Mouse (Mus musculus) layer of hippocampus, adult 6 months (tissue): ENCODE results near the gene Defb47. TPM values are rescaled to one million over a fixed set of nuclear protein-coding genes. Genes with fewer than 3 reads are reported as not detected.

Source experiments
- long read RNA-seq, 2 experiments: library from polyadenylated mRNA; unstranded; transcript quantifications; one replicate each; pipeline ENCODE4 v2.0.0; 2019 to 2020
- polyA plus RNA-seq: library from polyadenylated mRNA; unstranded; fragments of <200 nt; fragmentation: Nextera tagmentation; gene quantifications from 2 replicates; pipeline ENCODE4 v1.2.3, GENCODE M21; 2021

Gene Defb47
- not detected in 2 replicates for polyA plus RNA-seq
- long read RNA-seq, experiment 1 = 0 reads
- long read RNA-seq, experiment 2 = 0 reads

DNA sequence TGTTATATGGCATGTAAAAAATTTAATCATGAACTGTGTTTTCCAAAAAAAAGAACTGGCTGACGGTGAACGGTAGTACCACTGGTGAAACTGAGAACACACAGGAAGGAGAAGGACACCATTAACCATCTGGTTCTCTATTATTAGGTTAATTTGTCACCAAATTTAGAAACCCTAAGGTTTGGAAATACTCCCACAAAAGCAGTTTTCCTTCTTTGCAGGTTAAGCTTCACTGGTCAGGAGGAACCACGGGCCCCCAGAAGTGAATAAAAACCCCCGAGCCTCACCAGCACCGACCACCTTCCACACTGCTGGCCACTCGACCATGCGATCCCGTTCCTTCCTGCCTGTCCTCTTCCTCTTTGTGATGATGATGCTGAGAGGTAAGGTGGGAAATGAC lies at the start of gene Defb47:
Gene Defb47 (plus strand): TSS at position 301 of the 400 bp plus-strand sequence.

DNA sequence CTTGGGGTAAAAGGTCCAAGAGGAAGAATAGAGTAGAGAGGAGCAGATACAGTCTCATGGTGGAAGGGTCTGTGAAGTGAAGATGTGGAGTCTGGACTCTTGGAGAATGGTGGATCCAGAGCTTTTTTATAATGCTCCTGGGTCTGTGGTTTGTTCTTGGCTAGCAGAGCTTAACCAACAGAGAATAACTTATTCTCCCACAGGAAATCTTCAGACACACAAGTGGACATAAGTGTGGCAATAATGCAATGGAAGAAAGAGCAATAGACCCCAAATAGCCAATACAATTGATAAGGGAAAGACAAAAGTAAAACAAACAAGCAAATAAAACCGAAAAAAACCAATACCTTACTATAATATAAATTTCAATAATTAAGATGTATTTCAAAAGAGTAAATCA lies 13.5 kb upstream of the Defb47 start, which contains the start of gene Defb48:
Gene Defb48 (minus strand): TSS at position 101 of the 400 bp plus-strand sequence.

DNA sequence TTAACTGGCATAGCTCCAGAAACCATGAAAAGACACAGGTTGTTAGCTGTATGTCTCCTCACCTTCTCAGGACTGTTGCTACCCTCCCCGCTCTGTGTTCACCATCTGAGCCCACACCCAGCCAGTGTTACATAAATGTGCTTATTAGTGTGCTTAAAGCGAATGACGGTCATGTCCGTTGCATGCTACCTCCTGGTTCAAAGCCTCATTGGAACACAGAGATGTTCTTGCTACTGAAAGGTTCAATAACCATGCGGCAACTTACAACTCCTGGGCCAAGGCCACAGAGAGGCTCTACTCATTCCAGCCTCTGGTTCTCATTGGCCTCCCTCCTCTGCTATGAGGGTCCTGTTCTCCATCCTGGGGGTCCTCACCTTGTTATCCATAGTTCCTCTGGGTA lies 13.6 kb downstream of the Defb47 start, which contains the start of gene Defb43:
Gene Defb43 (plus strand): TSS at position 301 of the 400 bp plus-strand sequence.

GRCm38 (mm10) chr14:63046691-63047090 lies 48.8 kb downstream of the Defb47 start, which contains the start of gene Defb42:
Gene Defb42, plus strand, starts transcription at chr14:63046991.

GRCm38 (mm10) chr14:63049910-63050370 lies 52.1 kb downstream of the Defb47 start, which contains the start of gene Defb30:
Gene Defb30, minus strand, starts transcription at chr14:63049960.

Other genes with a start within 250 kb of the Defb47 start
- gene Ints6, start 236.9 kb upstream of the Defb47 start, polyA plus RNA-seq = 4.5 and 4.7 TPM in 2 replicates
- 2.4 and 2.5 TPM in 2 replicates for gene Wdfy2, start 160.4 kb upstream of the Defb47 start, polyA plus RNA-seq
- not detected in 2 replicates for gene Defb48, start 13.6 kb upstream of the Defb47 start, polyA plus RNA-seq
- not detected in 2 replicates for gene Defb43, start 13.7 kb downstream of the Defb47 start, polyA plus RNA-seq
- 0.40 and 0.68 TPM in 2 replicates for gene Defb42, start 48.9 kb downstream of the Defb47 start, polyA plus RNA-seq
- not detected in 2 replicates for gene Defb30, start 51.9 kb downstream of the Defb47 start, polyA plus RNA-seq